Mouse (Mus musculus) stomach, embryonic 16.5 days (tissue): ENCODE data around the gene Tmem189. TPM values are rescaled to one million over a fixed set of nuclear protein-coding genes. Genes with fewer than 3 reads are reported as not detected.
A peak's percentile ranks its signal among the peaks of the same experiment; 100 is the strongest.

Experiments used
- ATAC-seq: fragments of 200-750 bp; cut with Nextera tagmentation; 2 replicates; pipeline ENCODE4 v1.8.0; 2017; ENCODE audit warnings: moderate number of reproducible peaks, moderate TSS enrichment; ENCODE audit not compliant: insufficient read depth, low FRiP score
- H3K27ac ChIP-seq: fragments of 300-500 bp; sonication (generic); 2 replicates; pipeline ENCODE4 v1.5.1; 2014; ENCODE audit warnings: low read length
- H3K27me3 ChIP-seq: fragments of 300-500 bp; sonication (generic); 2 replicates; pipeline ENCODE4 v1.6.1; 2014; ENCODE audit warnings: low read length, control low read depth, mixed read lengths; ENCODE audit not compliant: control insufficient read depth, insufficient read depth
- H3K36me3 ChIP-seq: fragments of 300-500 bp; sonication (generic); 2 replicates; pipeline ENCODE4 v1.6.1; 2014; ENCODE audit warnings: low read length; ENCODE audit not compliant: control insufficient read depth, insufficient read depth
- H3K4me1 ChIP-seq: fragments of 300-500 bp; sonication (generic); 2 replicates; pipeline ENCODE4 v1.6.1; 2014; ENCODE audit warnings: low read length, control low read depth, mixed read lengths; ENCODE audit not compliant: control insufficient read depth, insufficient read depth
- H3K4me2 ChIP-seq: fragments of 300-500 bp; sonication (generic); 2 replicates; pipeline ENCODE4 v1.6.1; 2014; ENCODE audit warnings: low read depth, low read length, mixed read lengths
- H3K4me3 ChIP-seq: fragments of 300-500 bp; sonication (generic); replicated peaks from 2 replicates; pipeline ENCODE4 v1.5.1; 2014; ENCODE audit warnings: mild to moderate bottlenecking, low read length
- H3K9ac ChIP-seq: fragments of 300-500 bp; sonication (generic); 2 replicates; pipeline ENCODE4 v1.6.1; 2014; ENCODE audit warnings: low read length
- H3K9me3 ChIP-seq: fragments of 300-500 bp; sonication (generic); replicated peaks from 2 replicates; pipeline ENCODE4 v1.6.1; 2016; ENCODE audit warnings: low read length, control low read depth; ENCODE audit not compliant: control insufficient read depth
- WGBS: fragments of 180-500 bp; shearing (Covaris S2); extraction: QIAGEN DNeasy Blood & Tissue Kit; methylation state at CpG from one replicate; pipeline ENCODE4 v1.1.7; 2014; 5-methylcytosine and 5-hydroxymethylcytosine counted together
- polyA plus RNA-seq: library from polyadenylated mRNA; unstranded; fragments of >200 nt; fragmentation: Nextera tagmentation; extraction: Ambion mirVana; gene quantifications from 2 replicates; pipeline ENCODE4 v1.2.1, GENCODE M21; 2015

The Tmem189 gene
- polyA plus RNA-seq, 1 experiment from 2014 or later, result 35.7 TPM

DNA sequence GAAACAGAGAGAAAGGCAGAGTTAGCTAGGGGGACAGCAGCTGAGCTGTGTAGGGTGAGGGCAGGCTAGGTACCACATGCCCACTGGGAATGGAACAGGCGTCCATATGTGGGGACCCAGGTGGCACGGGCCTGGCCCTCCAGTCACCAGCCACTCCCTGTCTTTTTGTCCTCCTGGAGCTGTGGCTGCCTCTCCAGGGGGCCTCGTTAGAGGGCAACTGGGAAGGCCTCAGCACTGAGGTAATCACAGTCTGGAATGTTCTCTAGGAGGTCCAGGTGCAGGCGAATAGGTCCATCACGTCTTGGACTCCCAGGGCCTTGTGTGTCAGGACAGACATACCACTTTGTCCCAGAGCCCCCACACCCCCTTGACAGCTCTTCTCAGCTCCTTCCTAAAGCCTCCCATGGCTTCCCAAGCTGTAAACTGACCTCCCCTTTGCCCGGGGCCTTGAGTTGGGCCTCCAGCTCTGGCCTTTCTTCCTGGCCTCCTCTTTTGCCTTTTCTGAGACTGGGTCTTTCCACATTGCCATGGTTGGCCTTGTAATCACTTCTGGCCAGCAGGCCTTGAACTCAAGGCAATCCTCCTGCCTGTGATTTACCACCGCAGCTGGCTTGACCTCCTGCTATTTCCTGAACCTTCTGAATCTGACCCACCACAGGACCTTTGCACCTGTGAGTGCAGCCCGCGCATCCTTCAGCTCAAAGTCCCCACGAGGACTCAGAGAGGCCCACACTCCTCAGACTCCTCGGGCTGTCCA, 16.7 kb upstream of the Tmem189 start:
- Histone ChIP-seq H3K27me3 (no peaks in the 10 kb centered on the region), H3K27ac (no peak overlapping the region), H3K4me1 (peaks cover 8% of the 10 kb centered on the region; the same call in 1 of the 2 replicates), H3K9me3 (no peaks in the 10 kb centered on the region), H3K9ac (peak overlapping the region; percentile 49; the same call in 1 of the 2 replicates), H3K36me3 (no peaks in the 10 kb centered on the region), H3K4me3 (no peak overlapping the region), H3K4me2 (no peak overlapping the region)
- ATAC-seq, result peak; percentile 49
- WGBS, result 72% methylated on average over 11 of the region's 11 CpGs

DNA sequence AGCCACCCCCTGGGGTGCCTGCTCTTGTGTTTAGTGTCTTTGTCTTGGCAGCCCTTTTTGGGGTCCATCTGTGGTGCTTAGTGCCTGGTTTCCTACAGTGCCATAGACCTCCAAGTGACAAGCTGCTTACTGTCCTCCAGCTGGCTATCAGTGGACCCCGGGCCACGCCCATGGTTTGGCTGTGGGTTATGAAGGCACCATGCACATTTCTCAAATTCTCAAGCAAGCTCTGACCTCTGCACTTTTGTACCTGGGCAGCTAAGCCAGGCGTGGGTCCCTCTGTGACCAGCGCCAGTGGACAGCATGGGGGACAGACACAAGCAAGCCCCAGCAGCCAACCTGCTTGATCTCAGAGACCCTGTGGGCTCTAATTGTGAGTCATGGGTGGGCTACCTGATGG, 14.8 kb upstream of the Tmem189 start:
- Histone ChIP-seq H3K27me3 (no peaks in the 10 kb centered on the region), H3K4me3 (no peak overlapping the region), H3K9me3 (no peaks in the 10 kb centered on the region), H3K9ac (no peak overlapping the region), H3K27ac (no peak overlapping the region), H3K4me1 (peaks cover 3% of the 10 kb centered on the region; the same call in 1 of the 2 replicates), H3K4me2 (no peak overlapping the region), H3K36me3 (no peaks in the 10 kb centered on the region)
- WGBS, result 90% methylated on average over 4 of the region's 4 CpGs
- ATAC-seq, result no peak

DNA sequence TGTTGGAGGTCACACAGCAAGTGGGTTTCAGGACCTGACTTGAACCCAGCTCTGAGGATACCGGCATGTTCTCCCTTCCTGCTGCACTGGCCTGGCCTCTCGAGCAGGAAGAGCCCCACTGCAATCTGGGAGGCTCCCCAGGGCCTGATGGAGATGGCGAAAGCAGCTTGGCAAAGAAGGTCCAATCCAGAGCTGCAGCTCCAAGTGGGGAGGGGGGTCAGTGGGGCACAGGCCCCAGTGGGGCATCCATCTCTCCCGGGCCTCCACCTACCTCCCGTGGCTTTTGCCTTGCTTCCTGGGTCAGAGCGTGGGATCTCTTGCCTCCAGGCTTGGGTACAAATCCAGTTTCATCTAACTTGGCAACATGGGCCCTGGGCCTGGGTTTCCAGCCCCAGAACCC, 12.5 kb upstream of the Tmem189 start:
- Histone ChIP-seq H3K4me2 (no peak overlapping the region), H3K27ac (no peak overlapping the region), H3K27me3 (no peaks in the 10 kb centered on the region), H3K36me3 (no peaks in the 10 kb centered on the region), H3K9me3 (no peaks in the 10 kb centered on the region), H3K9ac (no peak overlapping the region), H3K4me1 (peaks cover 3% of the 10 kb centered on the region; the same call in 1 of the 2 replicates), H3K4me3 (no peak overlapping the region)
- no peak for ATAC-seq
- WGBS, result 79% methylated on average over 6 of the region's 6 CpGs

DNA sequence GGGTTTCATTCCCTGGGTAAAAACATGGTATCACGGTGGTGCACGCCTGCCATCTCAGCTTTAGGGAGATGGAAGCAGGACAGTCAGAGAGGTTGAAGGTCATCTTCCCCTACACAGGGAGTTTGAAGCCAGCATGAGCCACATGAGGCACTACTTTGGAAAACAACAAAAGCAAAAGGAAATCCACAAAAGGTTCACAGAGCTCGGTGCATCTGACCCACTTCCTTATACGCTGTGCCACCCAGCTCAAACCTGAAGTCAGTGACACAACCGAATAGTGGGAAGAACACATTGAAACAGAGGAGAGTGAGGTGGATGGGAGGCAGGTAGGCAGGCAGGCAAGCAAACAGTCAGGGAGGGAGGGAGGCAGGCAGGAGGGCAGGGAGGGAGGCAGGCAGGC, 11.8 kb upstream of the Tmem189 start:
- peak overlapping the region; percentile 32; the same call in 1 of the 2 replicates for H3K9ac ChIP-seq
- WGBS, result 67% methylated on average over 5 of the region's 5 CpGs
- H3K36me3 ChIP-seq, result no peaks in the 10 kb centered on the region

GRCm38 (mm10) chr2:167700018-167700417, 10.4 kb upstream of the Tmem189 start:
- Histone ChIP-seq H3K4me2 (no peak overlapping the region), H3K4me3 (no peak overlapping the region), H3K9me3 (no peaks in the 10 kb centered on the region), H3K27me3 (no peaks in the 10 kb centered on the region), H3K36me3 (no peaks in the 10 kb centered on the region), H3K4me1 (no peaks in the 10 kb centered on the region; the same call in 1 of the 2 replicates), H3K9ac (no peak overlapping the region), H3K27ac (no peak overlapping the region)
- no peak for ATAC-seq
- WGBS, result 75% methylated on average over 5 of the region's 5 CpGs

More for the DNA sequence above, 11.8 kb upstream of the Tmem189 start:
- no peak overlapping the region for H3K4me3 ChIP-seq
- H3K4me2 ChIP-seq, result no peak overlapping the region
- ATAC-seq, result no peak
- no peaks in the 10 kb centered on the region for H3K9me3 ChIP-seq
- H3K4me1 ChIP-seq, result peaks cover 2% of the 10 kb centered on the region; the same call in 1 of the 2 replicates
- H3K27ac ChIP-seq, result no peak overlapping the region
- no peaks in the 10 kb centered on the region for H3K27me3 ChIP-seq

GRCm38 (mm10) chr2:167697902-167698301, 8.3 kb upstream of the Tmem189 start:
- Histone ChIP-seq H3K36me3 (no peaks in the 10 kb centered on the region), H3K27me3 (no peaks in the 10 kb centered on the region), H3K4me2 (0 out of 2 replicates have a peak overlapping the region, but pooled peaks have one; percentile 8), H3K4me1 (no peaks in the 10 kb centered on the region; the same call in 1 of the 2 replicates), H3K9ac (peak overlapping the region; percentile 49; the same call in 1 of the 2 replicates), H3K27ac (peak overlapping the region; percentile 67), H3K9me3 (no peaks in the 10 kb centered on the region), H3K4me3 (no peak overlapping the region)
- ATAC-seq, result peak; percentile 68; the same call in 1 of the 2 replicates
- 43% methylated on average over 5 of the region's 5 CpGs for WGBS

GRCm38 (mm10) chr2:167696143-167696542, 6.5 kb upstream of the Tmem189 start:
- Histone ChIP-seq H3K4me1 (peaks cover 7% of the 10 kb centered on the region), H3K9ac (peak overlapping the region; percentile 46; the same call in 1 of the 2 replicates), H3K4me3 (no peak overlapping the region), H3K4me2 (no peak overlapping the region), H3K27me3 (no peaks in the 10 kb centered on the region), H3K27ac (peak overlapping the region; percentile 66), H3K9me3 (no peaks in the 10 kb centered on the region), H3K36me3 (no peaks in the 10 kb centered on the region)
- no peak for ATAC-seq
- WGBS, result 78% methylated on average over 7 of the region's 7 CpGs

- no peaks in the 10 kb centered on the region for H3K9me3 ChIP-seq
- no peaks in the 10 kb centered on the region for H3K36me3 ChIP-seq
- no peak overlapping the region for H3K9ac ChIP-seq
- H3K4me3 ChIP-seq, result no peak overlapping the region
- peak overlapping the region; percentile 66; the same call in 1 of the 2 replicates for H3K27ac ChIP-seq
- H3K4me1 ChIP-seq, result peaks cover 14% of the 10 kb centered on the region
- H3K4me2 ChIP-seq, result no peak overlapping the region
- no peaks in the 10 kb centered on the region for H3K27me3 ChIP-seq
- 80% methylated on average over 14 of the region's 14 CpGs for WGBS
- ATAC-seq, result no peak
Measured at GRCm38 (mm10) chr2:167695491-167695890, 5.9 kb upstream of the Tmem189 start.

DNA sequence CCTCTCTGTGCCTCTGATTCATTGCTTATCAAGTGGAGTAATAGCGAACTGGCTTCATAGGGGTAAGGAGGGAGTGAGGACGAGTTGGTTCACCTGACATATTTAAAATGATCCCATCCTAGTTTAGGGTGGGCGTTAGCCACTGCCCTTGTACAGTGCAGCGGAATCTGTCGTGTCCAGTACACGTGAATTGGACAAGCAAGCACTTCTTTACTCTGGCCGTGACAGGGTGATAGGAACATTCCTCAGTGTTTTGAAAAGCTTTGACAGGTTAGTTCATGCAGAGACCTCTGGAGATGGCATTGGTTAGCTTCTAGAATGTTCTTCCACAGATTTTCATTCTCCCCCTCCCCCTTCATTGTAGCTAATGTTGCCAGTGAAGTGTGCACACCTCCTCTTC, 5.3 kb upstream of the Tmem189 start:
- 94% methylated on average over 7 of the region's 7 CpGs for WGBS
- ATAC-seq, result no peak
- H3K9ac ChIP-seq, result no peak overlapping the region
- H3K9me3 ChIP-seq, result no peaks in the 10 kb centered on the region
- H3K27ac ChIP-seq, result peak overlapping the region; percentile 32; the same call in 1 of the 2 replicates
- H3K4me2 ChIP-seq, result no peak overlapping the region
- H3K4me3 ChIP-seq, result no peak overlapping the region
- no peaks in the 10 kb centered on the region for H3K36me3 ChIP-seq
- H3K4me1 ChIP-seq, result peaks cover 16% of the 10 kb centered on the region
- H3K27me3 ChIP-seq, result no peaks in the 10 kb centered on the region
